Mouse (Mus musculus): Measurements from ENCODE around the gene Fkbp7.

- TF ChIP-seq POLR2A (IDR thresholded peaks at IDR 0.05; ENCODE audit: extremely low read depth, insufficient read depth, low read length), result no peak
- TF ChIP-seq CTCF (IDR thresholded peaks at IDR 0.05; ENCODE audit: low read depth, low read length), result peak; percentile 14; the same call in 1 of the 2 replicates
Observed at GRCm38 (mm10) chr2:76618078-76618477, 54.8 kb downstream of the Fkbp7 start.

All from liver, adult 2 months (tissue).